Mouse (Mus musculus) spleen, adult 2 months (tissue): ENCODE data around the gene Frs2. TPM values are rescaled to one million over a fixed set of nuclear protein-coding genes. Genes with fewer than 3 reads are reported as not detected.
"Not testable (repeated sequence)": the region's sequence is repeated elsewhere in the genome, so short reads cannot be mapped to it uniquely, and the experiment has no call there.

Source experiments
- DNase-seq, 2 experiments: peaks; one replicate each; pipeline versions ENCODE4 v3.0.0 to v3.0.0-alpha.2; 2012 to 2021; ENCODE audit warnings: low spot score in 2 of 2, low read depth in 1 of 2
- H3K27ac ChIP-seq: fragments of 200-500 bp; 2 replicates; pipeline ENCODE4 v1.5.1; 2012; ENCODE audit warnings: low read length, inconsistent platforms; ENCODE audit not compliant: insufficient read depth
- H3K27me3 ChIP-seq: fragments of 200-500 bp; 2 replicates; pipeline ENCODE4 v1.6.1; 2012; ENCODE audit warnings: mild to moderate bottlenecking, moderate library complexity, low read length, inconsistent platforms; ENCODE audit not compliant: control insufficient read depth, insufficient read depth
- H3K36me3 ChIP-seq: fragments of 200-500 bp; 2 replicates; pipeline ENCODE4 v1.6.1; 2012; ENCODE audit warnings: mild to moderate bottlenecking, low read length, inconsistent platforms; ENCODE audit not compliant: control insufficient read depth, insufficient read depth
- H3K4me1 ChIP-seq: fragments of 200-500 bp; 2 replicates; pipeline ENCODE4 v1.6.1; 2011; ENCODE audit warnings: inconsistent platforms; ENCODE audit not compliant: control insufficient read depth, insufficient read depth, insufficient read length
- H3K4me3 ChIP-seq: fragments of 200-500 bp; 2 replicates; pipeline ENCODE4 v1.5.1; 2011; ENCODE audit warnings: mild to moderate bottlenecking, inconsistent platforms; ENCODE audit not compliant: insufficient read depth, insufficient read length; ENCODE audit errors: extremely low read depth
- CTCF ChIP-seq: fragments of 200-500 bp; IDR thresholded peaks from 2 replicates; pipeline ENCODE4 v1.5.1; 2011; ENCODE audit warnings: mild to moderate bottlenecking, inconsistent platforms; ENCODE audit not compliant: insufficient read depth, insufficient read length, insufficient replicate concordance; ENCODE audit errors: extremely low read depth
- POLR2A ChIP-seq: fragments of 200-500 bp; IDR thresholded peaks from 2 replicates; pipeline ENCODE4 v1.6.1; 2011; ENCODE audit warnings: low read depth, low read length, inconsistent platforms
- WGBS: fragments of 180-500 bp; shearing (Covaris S2); methylation state at CpG from one replicate; pipeline ENCODE4 v1.1.7; 2018; 5-methylcytosine and 5-hydroxymethylcytosine counted together
- polyA plus RNA-seq: library from polyadenylated mRNA; depleted of rRNA; stranded (reverse); fragments of >200 nt; gene quantifications from 2 replicates; pipeline ENCODE4 v1.2.3, GENCODE M21; 2012; rRNA removed

The Frs2 gene
- polyA plus RNA-seq, 1 experiment: 6.0 TPM

- Histone ChIP-seq H3K27me3 (no peaks in the 10 kb centered on the region), H3K27ac (no peak overlapping the region), H3K4me3 (no peak overlapping the region), H3K4me1 (no peaks in the 10 kb centered on the region), H3K36me3 (no peaks in the 10 kb centered on the region)
- no peak for DNase-seq
- no peak for TF ChIP-seq CTCF
- TF ChIP-seq POLR2A: no peak
- 94% methylated on average over 3 of the region's 3 CpGs for WGBS
Measured at GRCm38 (mm10) chr10:117031160-117031559, 117.2 kb downstream of the Frs2 start.

GRCm38 (mm10) chr10:117026176-117026575 is 122.2 kb downstream of the Frs2 start:
- DNase-seq: no peak
- 80% methylated on average over 8 of the region's 8 CpGs for WGBS
- no peaks in the 10 kb centered on the region for H3K27me3 ChIP-seq
- no peak overlapping the region for H3K27ac ChIP-seq
- no peaks in the 10 kb centered on the region for H3K4me1 ChIP-seq
- no peak for TF ChIP-seq CTCF
- no peak for TF ChIP-seq POLR2A
- H3K4me3 ChIP-seq: no peak overlapping the region
- H3K36me3 ChIP-seq: no peaks in the 10 kb centered on the region

- H3K36me3 ChIP-seq, H3K4me3 ChIP-seq, H3K27me3 ChIP-seq, DNase-seq, H3K4me1 ChIP-seq, H3K27ac ChIP-seq: not testable (repeated sequence)
Measured at GRCm38 (mm10) chr10:117025776-117026175, 122.6 kb downstream of the Frs2 start.

- H3K27me3 ChIP-seq: no peaks in the 10 kb centered on the region
- WGBS: 35% methylated on average over 16 of the region's 16 CpGs
- no peaks in the 10 kb centered on the region for H3K4me1 ChIP-seq
- no peaks in the 10 kb centered on the region for H3K36me3 ChIP-seq
- no peak overlapping the region for H3K27ac ChIP-seq
- TF ChIP-seq CTCF (no peak), POLR2A (no peak)
- H3K4me3 ChIP-seq: no peak overlapping the region
- no peak for DNase-seq
Measured at GRCm38 (mm10) chr10:117023693-117024092, 124.6 kb downstream of the Frs2 start.

- no peaks in the 10 kb centered on the region for H3K36me3 ChIP-seq
- no peaks in the 10 kb centered on the region for H3K27me3 ChIP-seq
- DNase-seq: no peak
- no peaks in the 10 kb centered on the region for H3K4me1 ChIP-seq
- TF ChIP-seq CTCF (no peak), POLR2A (no peak)
- WGBS: 82% methylated on average over 21 of the region's 21 CpGs
- H3K27ac ChIP-seq: no peak overlapping the region
- no peak overlapping the region for H3K4me3 ChIP-seq
Measured at GRCm38 (mm10) chr10:117021020-117021754, 127.1 kb downstream of the Frs2 start.

Other genes with a start within 250 kb of the Frs2 start
- gene Rab3ip, start 197.8 kb downstream of the Frs2 start, polyA plus RNA-seq: 34.3 and 69.3 TPM in 2 replicates
- not detected in 2 replicates for gene Gm10271, start 175.9 kb downstream of the Frs2 start, polyA plus RNA-seq
- gene Best3, start 162.2 kb downstream of the Frs2 start, polyA plus RNA-seq: 0.07 and 0.09 TPM in 2 replicates
- not detected in 2 replicates for gene Lrrc10, start 103.2 kb downstream of the Frs2 start, polyA plus RNA-seq
- gene Cct2, start 84.7 kb downstream of the Frs2 start, polyA plus RNA-seq: 45.7 and 47.5 TPM in 2 replicates
- gene Yeats4, start 76.0 kb upstream of the Frs2 start, polyA plus RNA-seq: 27.5 and 29.4 TPM in 2 replicates
- not detected in 2 replicates for gene 9530003J23Rik, start 90.2 kb upstream of the Frs2 start, polyA plus RNA-seq
- gene Lyz2, start 133.8 kb upstream of the Frs2 start, polyA plus RNA-seq: 672 and 749 TPM in 2 replicates
- gene Lyz1, start 144.3 kb upstream of the Frs2 start, polyA plus RNA-seq: 6.2 and 6.7 TPM in 2 replicates
- 51.9 and 79.8 TPM in 2 replicates for gene Cpsf6, start 231.5 kb upstream of the Frs2 start, polyA plus RNA-seq